ENCODE assay signal across 8 mouse cellular contexts in genomic region chr1:167001174-167001843, GRCm38 (mm10). TPM values are rescaled to one million over a fixed set of nuclear protein-coding genes. Genes with fewer than 3 reads are reported as not detected.
DNase-seq lines count a peak whose midpoint lies in the region; ATAC-seq lines count a peak whose summit lies in the region.

Gene Fam78b (plus strand): TSS chr1:167001417.

- H3K36me3 ChIP-seq in megakaryocyte, embryonic 14.5 days (replicated peaks; ENCODE audit: low read length), result no peaks in the 10 kb centered on the region
- H3K36me3 ChIP-seq in heart, embryonic 10.5 days, result no peaks in the 10 kb centered on the region
- H3K36me3 ChIP-seq in lung, embryonic 16.5 days (ENCODE audit: control insufficient read depth, insufficient read depth, low read length), result no peaks in the 10 kb centered on the region

- peak within 1 kb of the TSS; percentile 79 for H3K9ac ChIP-seq in lung, embryonic 16.5 days (ENCODE audit: low read length)

- no peak for ATAC-seq in megakaryocyte, adult 5-6 weeks (ENCODE audit: poor library complexity, severe bottlenecking)
- peak; percentile 59 for ATAC-seq in lung, embryonic 16.5 days (ENCODE audit: low read depth)
- ATAC-seq in granulocyte monocyte progenitor cell, adult 5-6 weeks (replicated peaks; ENCODE audit: poor library complexity, severe bottlenecking), result no peak

- DNase-seq in cerebellum, postnatal 10 days, result peak; percentile 77 to 78
- no peak for DNase-seq in heart, embryonic 10.5 days (ENCODE audit: low spot score)
- peak; percentile 26 for DNase-seq in kidney, postnatal 14 days
- DNase-seq in right cerebral cortex, postnatal 25 days, result peak; percentile 71

- WGBS in heart, embryonic 10.5 days, result under 1% methylated on average over 65 of the region's 85 CpGs
- WGBS in lung, embryonic 16.5 days, result under 1% methylated on average over 59 of the region's 85 CpGs

- H3K27me3 ChIP-seq in megakaryocyte, embryonic 14.5 days (replicated peaks), result peaks cover 69% of the 10 kb centered on the region
- H3K27me3 ChIP-seq in heart, embryonic 10.5 days (ENCODE audit: insufficient read depth, poor library complexity, severe bottlenecking), result peaks cover 40% of the 10 kb centered on the region
- H3K27me3 ChIP-seq in lung, embryonic 16.5 days (ENCODE audit: control insufficient read depth, insufficient read depth, low read depth, low read length), result peaks cover 23% of the 10 kb centered on the region

- no peaks in the 10 kb centered on the region for H3K9me3 ChIP-seq in megakaryocyte, embryonic 14.5 days
- no peaks in the 10 kb centered on the region for H3K9me3 ChIP-seq in heart, embryonic 10.5 days
- H3K9me3 ChIP-seq in lung, embryonic 16.5 days (ENCODE audit: control insufficient read depth, low read length), result no peaks in the 10 kb centered on the region

- H3K4me1 ChIP-seq in megakaryocyte, embryonic 14.5 days, result peaks cover 17% of the 10 kb centered on the region
- peaks cover 17% of the 10 kb centered on the region for H3K4me1 ChIP-seq in heart, embryonic 10.5 days
- peaks cover 8% of the 10 kb centered on the region for H3K4me1 ChIP-seq in lung, embryonic 16.5 days (replicated peaks; ENCODE audit: control insufficient read depth, insufficient read depth, low read length)

- H3K27ac ChIP-seq in heart, embryonic 10.5 days, result peak within 1 kb of the TSS; percentile 91
- H3K27ac ChIP-seq in lung, embryonic 16.5 days (ENCODE audit: low read length), result no peak within 1 kb of the TSS

- peak within 1 kb of the TSS; percentile 91 for H3K4me3 ChIP-seq in megakaryocyte, embryonic 14.5 days (replicated peaks)
- peak within 1 kb of the TSS; percentile 92 for H3K4me3 ChIP-seq in heart, embryonic 10.5 days
- H3K4me3 ChIP-seq in lung, embryonic 16.5 days (ENCODE audit: low read length), result peak within 1 kb of the TSS; percentile 75

- H3K4me2 ChIP-seq in lung, embryonic 16.5 days (ENCODE audit: low read depth, low read length), result peak within 1 kb of the TSS; percentile 99

RNA-seq across cellular contexts. Expression of gene Fam78b, which starts in this region (rescaled TPM):
- polyA plus RNA-seq in megakaryocyte, embryonic 14.5 days (2012; ENCODE audit: insufficient read depth, low replicate concordance), result 0.58 TPM in 1 of 2 replicates, not detected in the other
- total RNA-seq in megakaryocyte, adult 5-6 weeks (2015), result 4.0 and 4.6 TPM in 2 replicates
- 2.0 and 2.6 TPM in 2 replicates for total RNA-seq in megakaryocyte, adult 5-6 weeks (2017)
- 0.16 and 0.30 TPM in 2 replicates for polyA plus RNA-seq in heart, embryonic 10.5 days (2016; fragmentation: Nextera tagmentation; extraction: Ambion mirVana)
- 0.18 and 0.25 TPM in 2 replicates for polyA plus RNA-seq in lung, embryonic 16.5 days (2015; fragmentation: Nextera tagmentation; extraction: Ambion mirVana)
- total RNA-seq in granulocyte monocyte progenitor cell, adult 5-6 weeks (2014; fragmentation: Nextera tagmentation), result 1.9 TPM in 1 of 2 replicates, not detected in the other
- total RNA-seq in granulocyte monocyte progenitor cell, adult 5-6 weeks (2017), result not detected in 2 replicates

Comparison
In these comparisons a context has a peak if more than half of its experiments do, and no peak if none do; other contexts are left out.
1. Peak in ATAC-seq, H3K4me3 ChIP-seq, H3K9ac ChIP-seq and H3K4me2 ChIP-seq in lung, embryonic 16.5 days; RNA of the gene not detected or under 1 TPM.